9 mouse cellular contexts compared by ENCODE assay signal in genomic region chr2:145810676-145811075, GRCm38 (mm10).
DNase-seq lines count a peak whose midpoint lies in the region; ATAC-seq and TF ChIP-seq lines count a peak whose summit lies in the region.
"Had no signal": no experiment of that assay in that cellular context is flagged by ENCODE, and none has a peak within 500 bp of the region (broad histone marks: within the 10 kb centered on the region; RNA-seq: fewer than 3 reads in every experiment).

No protein-coding gene starts in this region.

- TF ChIP-seq CTCF in cerebellum, adult 2 months (IDR thresholded peaks at IDR 0.05; ENCODE audit: borderline replicate concordance, insufficient read depth, low read depth, low read length), result peak; percentile 27; the same call in 1 of the 2 replicates
- TF ChIP-seq CTCF in bone marrow macrophage, adult 2 months (IDR thresholded peaks at IDR 0.05; ENCODE audit: low read depth, low read length), result 0 out of 2 replicates have a peak, but pooled peaks have one; percentile 24

- no peaks in the 10 kb centered on the region for H3K9me3 ChIP-seq in liver, embryonic 12.5 days (replicated peaks)
- no peaks in the 10 kb centered on the region for H3K9me3 ChIP-seq in intestine, embryonic 15.5 days

- H3K4me2 ChIP-seq in liver, embryonic 12.5 days, result no peak overlapping the region
- H3K4me2 ChIP-seq in intestine, embryonic 15.5 days (replicated peaks), result no peak overlapping the region
- H3K4me2 ChIP-seq: limb, embryonic 15.5 days had no signal

- no peak overlapping the region for H3K27ac ChIP-seq in cerebellum, adult 2 months (ENCODE audit: insufficient read depth, low read length)
- H3K27ac ChIP-seq in liver, embryonic 12.5 days, result no peak overlapping the region
- no peak overlapping the region for H3K27ac ChIP-seq in bone marrow macrophage, adult 2 months (ENCODE audit: insufficient read depth, low read depth, low read length)
- H3K27ac ChIP-seq in intestine, embryonic 15.5 days, result no peak overlapping the region
- H3K27ac ChIP-seq: limb, embryonic 15.5 days had no signal

- H3K27me3 ChIP-seq in cerebellum, adult 2 months (ENCODE audit: control insufficient read depth, insufficient read depth, low read length), result no peaks in the 10 kb centered on the region
- H3K27me3 ChIP-seq in liver, embryonic 12.5 days (replicated peaks), result no peaks in the 10 kb centered on the region
- H3K27me3 ChIP-seq in intestine, embryonic 15.5 days (replicated peaks), result no peaks in the 10 kb centered on the region
- H3K27me3 ChIP-seq: limb, embryonic 15.5 days had no signal

- no peak for TF ChIP-seq POLR2A in cerebellum, adult 2 months (IDR thresholded peaks at IDR 0.05; ENCODE audit: borderline replicate concordance, insufficient read depth, low read length)
- no peak for TF ChIP-seq POLR2A in bone marrow macrophage, adult 2 months (IDR thresholded peaks at IDR 0.05; ENCODE audit: borderline replicate concordance, low read depth, low read length)

- H3K4me3 ChIP-seq in cerebellum, adult 2 months (replicated peaks; ENCODE audit: insufficient read depth, low read depth, low read length), result no peak overlapping the region
- no peak overlapping the region for H3K4me3 ChIP-seq in liver, embryonic 12.5 days
- H3K4me3 ChIP-seq in bone marrow macrophage, adult 2 months (ENCODE audit: insufficient read depth, low read length), result no peak overlapping the region
- H3K4me3 ChIP-seq in intestine, embryonic 15.5 days (replicated peaks), result no peak overlapping the region
- H3K4me3 ChIP-seq: limb, embryonic 15.5 days had no signal

- no peaks in the 10 kb centered on the region for H3K4me1 ChIP-seq in cerebellum, adult 2 months (ENCODE audit: control insufficient read depth, insufficient read depth, low read length)
- H3K4me1 ChIP-seq in liver, embryonic 12.5 days, result no peaks in the 10 kb centered on the region
- peaks cover 53% of the 10 kb centered on the region for H3K4me1 ChIP-seq in bone marrow macrophage, adult 2 months (ENCODE audit: control insufficient read depth, insufficient read depth, low read length)
- H3K4me1 ChIP-seq in intestine, embryonic 15.5 days (replicated peaks), result no peaks in the 10 kb centered on the region

- no peak for DNase-seq in cerebellum, adult 2 months
- DNase-seq in cerebellum, adult 18-20 months, result no peak
- DNase-seq in liver, result peak; percentile 45
- no peak for DNase-seq in cerebellum, adult 9-11 months

- H3K36me3 ChIP-seq in liver, embryonic 12.5 days, result no peaks in the 10 kb centered on the region
- H3K36me3 ChIP-seq in intestine, embryonic 15.5 days, result peaks cover 3% of the 10 kb centered on the region; the same call in 1 of the 2 replicates
- H3K36me3 ChIP-seq: limb, embryonic 15.5 days had no signal

- H3K9ac ChIP-seq in liver, embryonic 12.5 days, result no peak overlapping the region
- no peak overlapping the region for H3K9ac ChIP-seq in intestine, embryonic 15.5 days
- H3K9ac ChIP-seq: limb, embryonic 15.5 days had no signal

- 47% methylated on average over 5 of the region's 5 CpGs for WGBS in cerebellum, adult 2 months
- WGBS in liver, embryonic 12.5 days (ENCODE audit: insufficient replicate concordance), result 34% methylated on average over 5 of the region's 5 CpGs
- 56% methylated on average over 5 of the region's 5 CpGs for WGBS in intestine, embryonic 15.5 days

- no peak for ATAC-seq in liver, embryonic 12.5 days
- ATAC-seq in neutrophil, adult 5-6 weeks (ENCODE audit: extremely low read depth, insufficient number of reproducible peaks, low FRiP score, poor library complexity, severe bottlenecking), result peak; percentile 50; the same call in 1 of the 2 replicates
- ATAC-seq in intestine, embryonic 15.5 days, result no peak
